Mouse (Mus musculus): ENCODE data around the gene Edn2.

GRCm38 (mm10) chr4:120131441-120132220, 29.4 kb upstream of the Edn2 start:
- no peak for TF ChIP-seq CTCF (IDR thresholded peaks at IDR 0.05; ENCODE audit: low read depth)
- TF ChIP-seq EP300 (IDR thresholded peaks at IDR 0.05; ENCODE audit: low read depth), result 0 out of 2 replicates have a peak, but pooled peaks have one; percentile 57

Measured in heart, postnatal 0 days (tissue).